Comparison of ENCODE assay signal across 21 mouse cellular contexts in genomic region chr11:6323348-6323747, GRCm38 (mm10).
"Had no signal": no experiment of that assay in that cellular context is flagged by ENCODE, and none has a peak within 500 bp of the region (broad histone marks: within the 10 kb centered on the region; RNA-seq: fewer than 3 reads in every experiment).

No protein-coding gene starts in this region.

- DNase-seq: lung, adult 18-20 months; lung, embryonic 14.5 days; lung, postnatal 10 days; lung, postnatal 4 days; retina, postnatal 1 day; right cerebral cortex, adult 18-20 months; right cerebral cortex, postnatal 25 days; right cerebral cortex, postnatal 4 days; spleen, adult 18-20 months; thymus, adult 2 months; thymus, postnatal 25 days; thymus, postnatal 4 days had no signal

- H3K4me3 ChIP-seq: megakaryocyte, embryonic 14.5 days; midbrain, embryonic 10.5 days; midbrain, embryonic 13.5 days; midbrain, embryonic 15.5 days; myocyte; neural tube, embryonic 13.5 days; neural tube, embryonic 15.5 days; stomach, embryonic 15.5 days had no signal

- H3K9ac ChIP-seq: lung, embryonic 14.5 days; midbrain, embryonic 13.5 days; midbrain, embryonic 15.5 days; neural tube, embryonic 13.5 days; neural tube, embryonic 15.5 days; stomach, embryonic 15.5 days had no signal

- H3K4me2 ChIP-seq: lung, embryonic 14.5 days; midbrain, embryonic 13.5 days; midbrain, embryonic 15.5 days; neural tube, embryonic 13.5 days; neural tube, embryonic 15.5 days; stomach, embryonic 15.5 days had no signal

- H3K9me3 ChIP-seq: megakaryocyte, embryonic 14.5 days; midbrain, embryonic 10.5 days; midbrain, embryonic 13.5 days; midbrain, embryonic 15.5 days; neural tube, embryonic 13.5 days; neural tube, embryonic 15.5 days; stomach, embryonic 15.5 days had no signal

- H3K27ac ChIP-seq: midbrain, embryonic 10.5 days; midbrain, embryonic 13.5 days; midbrain, embryonic 15.5 days; neural tube, embryonic 13.5 days; neural tube, embryonic 15.5 days; stomach, embryonic 15.5 days; stomach, postnatal 0 days had no signal

- H3K4me1 ChIP-seq: midbrain, embryonic 10.5 days; midbrain, embryonic 13.5 days; midbrain, embryonic 15.5 days; neural tube, embryonic 13.5 days; neural tube, embryonic 15.5 days; stomach, embryonic 15.5 days had no signal

- H3K27me3 ChIP-seq: megakaryocyte, embryonic 14.5 days; midbrain, embryonic 13.5 days; midbrain, embryonic 15.5 days; neural tube, embryonic 13.5 days; neural tube, embryonic 15.5 days; stomach, embryonic 15.5 days had no signal

- ATAC-seq: midbrain, embryonic 13.5 days; midbrain, embryonic 15.5 days had no signal

- H3K36me3 ChIP-seq: midbrain, embryonic 15.5 days had no signal
